Mouse (Mus musculus) granulocyte monocyte progenitor cell, adult 5-6 weeks (primary cell): ENCODE results near the gene Maml3. TPM values are rescaled to one million over a fixed set of nuclear protein-coding genes. Genes with fewer than 3 reads are reported as not detected.

Experiments used
- ATAC-seq: replicated peaks from 2 replicates; pipeline ENCODE4 v1.8.0; 2016; ENCODE audit warnings: mild to moderate bottlenecking, moderate TSS enrichment, inconsistent platforms; ENCODE audit not compliant: poor library complexity, severe bottlenecking
- total RNA-seq, 2 experiments: library from RNA; stranded (forward) in 1 of 2; stranded (reverse) in 1 of 2; fragments of 200-712, 200-1000 nt in 1 of 2; fragments of >200 nt in 1 of 2; fragmentation: Nextera tagmentation in 1 of 2; gene quantifications; 2 replicates each; pipeline ENCODE4 v1.2.3; 2014 to 2017

Maml3 gene
- total RNA-seq (2014; fragmentation: Nextera tagmentation): 12.3 and 16.3 TPM in 2 replicates
- total RNA-seq (2017): 4.7 and 4.9 TPM in 2 replicates

DNA sequence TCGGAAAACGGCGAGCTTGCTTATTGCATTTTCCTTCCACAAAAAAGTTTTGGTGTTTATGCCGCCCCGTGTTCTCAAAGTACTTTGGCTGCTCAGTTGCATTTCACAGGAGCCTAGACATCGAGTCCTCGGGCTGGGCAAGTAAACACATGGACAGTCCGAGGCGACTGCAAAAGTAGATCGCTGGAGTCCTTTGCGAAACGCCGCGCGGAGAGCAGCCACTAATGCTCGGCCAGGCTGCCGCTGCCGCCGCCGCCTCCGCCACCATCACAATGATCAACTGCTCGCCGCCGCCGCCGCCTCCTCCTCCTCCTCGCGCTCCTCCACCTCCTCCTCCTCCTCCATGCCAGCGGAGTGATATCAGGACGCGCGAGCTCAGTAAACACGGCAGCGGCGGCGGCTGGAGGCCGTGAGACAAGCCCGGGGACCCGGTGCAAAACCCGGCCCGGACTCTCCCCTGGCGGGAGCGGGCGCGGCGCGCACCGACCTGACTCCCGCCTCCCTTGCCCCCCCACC, at the start of gene Maml3:
Gene Maml3, minus strand, starts transcription at position 441 of the 516 bp plus-strand sequence.
- ATAC-seq: peak; percentile 38

DNA sequence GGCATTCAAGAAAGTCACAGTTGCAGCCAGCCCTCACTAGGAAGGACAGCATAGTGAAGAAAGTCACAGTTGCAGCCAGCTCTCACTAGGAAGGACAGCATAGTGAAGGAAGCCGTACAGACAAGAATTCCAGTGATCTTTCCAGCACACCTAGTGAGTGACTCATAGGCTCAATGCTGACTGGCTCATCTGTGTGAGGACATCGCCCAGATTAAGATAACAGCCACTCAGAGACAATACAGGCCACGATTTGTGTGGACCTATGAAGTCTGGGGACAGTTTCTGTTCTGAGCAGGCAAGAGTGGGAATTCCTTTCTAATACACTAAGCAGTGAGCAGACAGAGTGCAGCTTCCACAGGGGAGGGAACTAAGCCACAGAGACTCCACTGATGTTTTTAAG, 46.3 kb upstream of the Maml3 start:
- ATAC-seq: no peak

GRCm38 (mm10) chr3:52148301-52148700, 43.4 kb upstream of the Maml3 start:
- ATAC-seq: no peak

GRCm38 (mm10) chr3:52144776-52145460, 40.0 kb upstream of the Maml3 start:
- ATAC-seq: no peak

GRCm38 (mm10) chr3:52143017-52143416, 38.1 kb upstream of the Maml3 start:
- ATAC-seq: no peak

- ATAC-seq: peak; percentile 37
These were observed 35.3 kb upstream of the Maml3 start for GRCm38 (mm10) chr3:52140162-52140561.

GRCm38 (mm10) chr3:52125421-52125820, 20.5 kb upstream of the Maml3 start:
- no peak for ATAC-seq

DNA sequence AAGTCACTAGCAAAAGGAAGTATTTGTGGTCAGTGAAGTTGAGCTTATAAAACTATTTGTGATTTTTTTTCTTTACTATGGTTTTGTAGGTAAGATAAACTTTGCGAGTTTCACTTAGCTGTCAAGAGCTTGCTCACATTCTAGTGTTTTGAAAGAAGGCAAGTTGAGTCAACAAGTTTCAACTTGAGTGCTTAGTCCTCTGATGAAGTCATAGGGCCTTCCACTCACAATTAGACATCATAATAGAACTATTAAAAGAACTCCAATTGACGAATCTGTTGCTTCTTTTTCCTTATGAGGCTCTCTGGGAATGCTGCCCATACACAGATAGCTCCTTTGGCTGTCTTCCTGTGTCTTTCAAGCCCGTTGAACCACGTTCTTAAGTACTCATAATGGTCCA, 16.0 kb upstream of the Maml3 start:
- ATAC-seq: no peak

DNA sequence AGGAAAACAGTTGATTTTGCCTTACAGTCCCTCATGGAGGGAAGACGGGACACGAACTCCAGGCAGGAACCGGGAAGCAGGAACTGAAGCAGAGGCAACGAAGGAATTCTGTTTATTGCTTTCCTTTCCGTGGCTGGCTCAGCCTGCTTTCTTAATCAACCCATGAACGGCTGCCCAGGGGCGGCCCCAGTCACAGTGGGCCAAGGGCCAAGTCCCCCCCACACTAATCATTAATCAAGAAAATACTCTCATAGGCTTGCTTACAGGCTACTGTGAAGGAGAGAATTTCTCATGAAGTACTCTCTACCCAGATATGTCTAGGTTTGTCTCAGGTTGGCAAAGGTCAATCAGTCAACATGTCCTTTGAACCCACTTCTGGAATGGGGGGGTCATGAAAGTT, 14.3 kb upstream of the Maml3 start:
- ATAC-seq: no peak

GRCm38 (mm10) chr3:52115421-52115820, 10.5 kb upstream of the Maml3 start:
- no peak for ATAC-seq

GRCm38 (mm10) chr3:52108027-52108426, 3.2 kb upstream of the Maml3 start:
- ATAC-seq: no peak; the same call in 1 of the 2 replicates

GRCm38 (mm10) chr3:52105156-52105555, 280 bp upstream of the Maml3 start:
- ATAC-seq: no peak

DNA sequence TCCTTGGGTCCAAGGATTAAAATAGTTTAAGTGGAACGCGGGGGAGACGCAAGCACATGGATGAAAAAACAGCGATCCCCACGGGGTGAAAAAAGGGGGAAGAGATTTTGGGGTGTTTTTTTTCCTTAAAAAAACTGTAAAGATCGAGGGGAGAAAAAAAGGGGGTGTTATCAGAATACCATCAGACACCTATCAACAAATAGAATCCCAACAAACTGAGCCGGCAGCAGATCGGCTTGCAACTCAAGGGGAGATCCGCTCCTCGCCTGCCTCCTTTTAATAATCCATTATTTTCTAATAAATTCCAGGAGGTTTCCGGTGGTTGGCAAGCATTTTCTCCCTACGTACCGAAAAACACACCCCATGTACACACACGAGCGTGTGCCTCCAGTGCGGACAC, 668 bp downstream of the Maml3 start:
- no peak for ATAC-seq

GRCm38 (mm10) chr3:52103531-52104181, 1.2 kb downstream of the Maml3 start:
- no peak for ATAC-seq

DNA sequence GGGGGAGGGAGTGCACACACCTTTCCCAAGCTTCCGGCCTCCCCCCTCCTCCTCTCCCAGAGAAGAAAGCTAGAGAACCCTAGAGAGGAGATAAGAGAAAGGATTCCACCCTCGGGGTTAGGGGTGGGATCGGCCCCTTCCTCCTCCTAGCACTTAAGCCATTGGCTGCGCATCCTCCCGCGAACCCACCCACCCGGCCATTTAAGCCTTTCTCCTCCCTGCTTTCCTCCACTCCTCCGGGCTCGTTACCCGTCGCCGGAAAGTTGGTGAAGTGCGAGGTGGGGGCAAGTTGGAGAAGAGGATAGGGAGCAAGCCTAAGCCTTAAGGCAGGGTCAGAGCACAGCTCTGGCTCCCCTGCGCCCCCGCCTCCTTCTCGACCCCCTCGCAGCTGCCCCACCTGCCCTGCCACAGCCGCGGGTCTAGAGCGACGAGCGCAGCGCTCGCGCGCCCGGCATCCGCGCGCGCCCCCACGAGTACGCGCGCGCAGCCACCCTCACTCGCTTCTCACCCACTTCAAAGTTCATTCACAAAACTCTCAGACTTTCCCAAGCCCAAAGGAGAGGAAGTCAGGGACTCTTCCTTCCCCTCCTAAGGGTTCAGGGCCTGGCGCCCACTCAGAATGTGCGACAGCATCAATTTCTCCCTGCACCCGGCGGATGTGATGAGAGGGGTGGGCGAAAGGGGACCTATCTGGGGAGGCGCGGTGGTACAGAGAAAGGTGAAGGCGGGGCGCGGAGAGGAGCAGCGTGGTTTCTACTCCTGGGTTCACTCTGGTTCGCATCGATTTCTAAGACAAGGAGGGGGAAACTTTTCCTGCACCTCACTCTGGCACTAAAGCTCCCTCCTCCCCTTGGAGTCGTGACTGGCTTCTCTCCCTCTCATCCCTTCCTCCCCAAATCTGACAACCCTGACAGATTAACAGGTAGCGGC, 2.0 kb downstream of the Maml3 start:
- peak; percentile 56 for ATAC-seq

DNA sequence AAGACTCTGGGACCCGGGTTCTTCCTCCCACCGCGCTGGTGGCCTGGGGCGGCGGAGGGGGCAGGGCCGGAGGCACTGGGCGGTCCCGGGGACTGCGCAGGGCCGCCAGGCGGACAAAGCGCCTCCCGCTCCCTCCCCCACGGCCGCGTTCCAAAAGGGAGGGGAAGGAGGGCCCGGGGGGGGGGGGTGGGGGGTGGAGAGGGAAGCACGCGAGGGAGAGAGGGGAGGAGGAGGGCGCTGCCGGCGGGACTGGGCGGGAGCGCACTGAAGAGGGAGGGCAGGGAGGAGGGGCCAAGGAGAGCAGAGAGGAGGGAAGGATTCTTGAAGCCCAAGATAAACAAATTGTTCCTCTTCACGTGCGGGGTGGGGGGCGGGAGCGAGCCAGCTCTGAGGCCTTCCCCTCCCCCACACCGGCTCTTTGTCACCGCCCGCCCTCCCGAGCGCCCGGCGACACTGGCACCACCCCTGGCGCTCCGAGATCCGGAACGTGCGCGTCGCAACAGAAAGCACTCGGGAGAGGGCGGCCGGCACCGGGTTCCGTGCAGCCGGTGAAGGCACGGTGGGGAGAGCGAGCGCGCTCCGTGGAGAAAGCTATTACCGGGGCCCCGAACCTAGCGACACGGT, 2.8 kb downstream of the Maml3 start:
- peak; percentile 67 for ATAC-seq

- ATAC-seq: no peak
These were observed 3.4 kb downstream of the Maml3 start for GRCm38 (mm10) chr3:52101401-52101976.

DNA sequence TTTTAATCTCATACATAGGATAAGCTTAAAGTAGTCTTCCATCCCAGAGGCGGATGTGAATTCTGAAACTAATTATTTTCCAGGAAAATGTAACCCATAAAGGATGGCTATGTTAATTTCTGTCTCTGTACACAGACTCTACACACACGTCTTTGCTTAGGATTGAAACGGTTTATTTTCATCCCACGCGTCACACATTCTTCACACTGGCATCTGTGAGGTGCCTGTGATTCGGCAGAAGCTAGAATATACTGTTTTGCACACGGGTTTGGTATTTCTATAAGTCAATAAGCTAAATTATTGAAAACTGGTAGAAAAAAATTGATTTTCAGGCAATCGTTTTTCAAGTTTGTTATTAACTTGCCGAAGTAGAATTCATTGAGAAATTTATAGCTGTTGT, 4.0 kb downstream of the Maml3 start:
- ATAC-seq: no peak

DNA sequence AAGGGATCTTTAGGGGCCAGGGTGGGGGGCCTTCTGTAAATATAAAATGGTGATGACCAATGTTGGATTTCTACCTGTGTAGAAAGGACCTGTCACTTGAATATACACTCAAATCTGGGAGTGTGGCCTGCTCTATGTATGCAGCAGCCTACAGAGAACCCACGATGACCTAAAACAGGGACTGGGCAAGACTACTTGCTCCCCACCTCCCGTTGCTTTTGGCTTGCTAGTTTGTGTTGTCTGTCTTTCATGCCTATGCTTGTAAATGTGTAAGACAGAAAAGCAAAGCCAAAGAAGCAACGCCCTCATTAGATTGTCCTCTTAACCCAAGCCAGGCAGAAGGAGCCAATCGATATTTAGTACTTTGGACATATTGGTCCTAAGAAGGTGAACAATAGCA, 4.6 kb downstream of the Maml3 start:
- ATAC-seq: no peak

DNA sequence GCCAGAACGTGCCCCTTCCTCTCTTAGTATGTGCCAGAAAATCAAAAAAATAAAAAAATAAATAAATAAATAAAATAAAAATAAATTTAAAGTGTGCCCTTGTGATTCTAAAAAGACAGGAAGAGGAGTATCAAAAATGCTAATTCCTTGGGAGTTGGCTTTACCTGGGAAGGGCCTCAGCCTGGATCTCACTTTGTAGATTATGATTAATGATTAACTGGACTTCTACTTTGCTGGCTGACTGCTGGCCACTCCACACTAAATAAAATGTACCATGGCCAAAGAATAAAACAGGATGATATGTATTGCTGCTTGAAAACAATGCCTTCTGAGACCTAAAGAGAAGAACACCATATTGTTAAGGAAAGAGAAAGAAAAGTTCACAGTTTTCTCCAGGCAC, 5.6 kb downstream of the Maml3 start:
- ATAC-seq: no peak
